Mouse (Mus musculus): ENCODE data around the gene Taf12.

GRCm38 (mm10) chr4:132259248-132259647, 14.9 kb upstream of the Taf12 start:
- TF ChIP-seq HCFC1 (IDR thresholded peaks at IDR 0.05; ENCODE audit: borderline replicate concordance, insufficient read depth, low read length) (no peak), MAFK (IDR thresholded peaks at IDR 0.05; ENCODE audit: insufficient read depth, low read depth, low read length) (no peak), ZC3H11A (IDR thresholded peaks at IDR 0.05; ENCODE audit: borderline replicate concordance, low read depth, low read length) (no peak)

Data from ES-E14 (cell line).